Mouse (Mus musculus) megakaryocyte, embryonic 14.5 days (primary cell): ENCODE results near the gene Esrrb.

ENCODE experiments used
- FLI1 ChIP-seq: IDR thresholded peaks from 2 replicates; pipeline ENCODE4 v1.6.1; 2012; ENCODE audit warnings: low read length, inconsistent platforms, mixed read lengths
- GATA1 ChIP-seq: IDR thresholded peaks from 3 replicates; pipeline ENCODE4 v1.6.1; 2012; ENCODE audit warnings: mixed read lengths, low read length, inconsistent platforms, borderline replicate concordance

- TF ChIP-seq GATA1 (no peak), FLI1 (no peak)
Observed at GRCm38 (mm10) chr12:86370611-86371383, 9.9 kb downstream of the Esrrb start.
